Mouse (Mus musculus) heart, embryonic 15.5 days (tissue): Measurements from ENCODE around the gene Cldn8. TPM values are rescaled to one million over a fixed set of nuclear protein-coding genes. Genes with fewer than 3 reads are reported as not detected.

ENCODE experiments used
- ATAC-seq: fragments of 200-750 bp; cut with Nextera tagmentation; replicated peaks from 2 replicates; pipeline ENCODE4 v1.8.0; 2017; ENCODE audit warnings: low read depth, moderate TSS enrichment; ENCODE audit not compliant: insufficient number of reproducible peaks, insufficient read depth, low FRiP score
- H3K27ac ChIP-seq: fragments of 300-500 bp; sonication (generic); 2 replicates; pipeline ENCODE4 v1.5.1; 2015; ENCODE audit warnings: mild to moderate bottlenecking, inconsistent platforms
- H3K27me3 ChIP-seq: fragments of 300-500 bp; sonication (generic); 2 replicates; pipeline ENCODE4 v1.6.1; 2015; ENCODE audit warnings: inconsistent platforms
- H3K36me3 ChIP-seq: fragments of 300-500 bp; sonication (generic); 2 replicates; pipeline ENCODE4 v1.6.1; 2015; ENCODE audit warnings: mild to moderate bottlenecking, inconsistent platforms
- H3K4me1 ChIP-seq: fragments of 300-500 bp; sonication (generic); replicated peaks from 2 replicates; pipeline ENCODE4 v1.6.1; 2015; ENCODE audit warnings: inconsistent platforms
- H3K4me2 ChIP-seq: fragments of 300-500 bp; sonication (generic); 2 replicates; pipeline ENCODE4 v1.6.1; 2015; ENCODE audit warnings: inconsistent platforms, mild to moderate bottlenecking, moderate library complexity
- H3K4me3 ChIP-seq: fragments of 300-500 bp; sonication (generic); 2 replicates; pipeline ENCODE4 v1.5.1; 2015; ENCODE audit warnings: mild to moderate bottlenecking, inconsistent platforms
- H3K9ac ChIP-seq: fragments of 300-500 bp; sonication (generic); 2 replicates; pipeline ENCODE4 v1.6.1; 2015; ENCODE audit warnings: mild to moderate bottlenecking, inconsistent platforms
- H3K9me3 ChIP-seq: fragments of 300-500 bp; sonication (generic); replicated peaks from 2 replicates; pipeline ENCODE4 v1.6.1; 2016; ENCODE audit warnings: inconsistent platforms
- WGBS: fragments of 180-500 bp; shearing (Covaris S2); methylation state at CpG from one replicate; pipeline ENCODE4 v1.1.7; 2015; ENCODE audit warnings: mixed read lengths; 5-methylcytosine and 5-hydroxymethylcytosine counted together
- polyA plus RNA-seq: library from polyadenylated mRNA; unstranded; fragments of >200 nt; fragmentation: Nextera tagmentation; extraction: Ambion mirVana; gene quantifications from 2 replicates; pipeline ENCODE4 v1.2.1, GENCODE M21; 2015

The Cldn8 gene
- polyA plus RNA-seq, 1 experiment from 2014 or later, result 0.28 TPM

DNA sequence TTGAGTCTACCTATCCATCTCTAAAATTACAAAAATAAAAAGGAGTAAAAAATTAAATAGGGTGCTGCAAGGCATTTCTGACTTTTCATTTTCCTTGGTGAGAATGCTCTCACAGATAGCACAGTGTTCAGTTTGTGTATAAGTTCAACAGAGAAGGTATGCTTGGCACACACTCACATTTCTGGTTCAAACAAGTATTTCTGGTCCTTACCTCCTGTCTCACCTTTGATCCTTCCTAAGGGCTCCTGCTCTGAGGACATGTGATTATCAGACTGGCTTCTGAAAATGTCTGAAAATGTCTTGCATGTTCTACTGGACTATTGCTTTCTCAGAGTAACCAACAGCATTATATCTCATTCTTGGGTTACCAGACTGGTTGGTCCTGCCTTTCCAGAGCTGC lies 7.2 kb upstream of the Cldn8 start:
- no peak for ATAC-seq

DNA sequence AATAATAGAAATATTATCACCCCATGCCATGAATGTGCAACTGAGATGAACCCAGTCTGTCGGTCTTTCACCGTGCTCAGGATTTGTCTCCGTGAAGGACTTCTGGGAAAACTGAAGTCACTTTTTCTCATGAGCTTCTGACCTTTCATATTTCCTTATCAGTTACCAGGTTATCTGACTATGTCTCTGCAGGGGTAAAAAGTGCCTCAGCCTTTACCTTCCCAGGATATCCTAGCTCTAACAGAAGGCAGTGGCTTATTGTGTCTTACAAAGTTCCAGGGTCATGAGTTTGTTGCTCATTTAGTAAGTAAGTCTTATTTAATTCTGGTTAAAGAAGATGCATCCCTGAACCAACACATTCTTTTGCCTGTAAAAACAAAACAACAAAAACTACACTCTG lies 6.7 kb upstream of the Cldn8 start:
- no peaks in the 10 kb centered on the region for H3K9me3 ChIP-seq

More for the DNA sequence above, 7.2 kb upstream of the Cldn8 start:
- no peak overlapping the region for H3K4me3 ChIP-seq
- no peaks in the 10 kb centered on the region for H3K9me3 ChIP-seq
- no peak overlapping the region for H3K9ac ChIP-seq
- no peak overlapping the region for H3K4me2 ChIP-seq
- no peaks in the 10 kb centered on the region for H3K27me3 ChIP-seq
- no peaks in the 10 kb centered on the region for H3K36me3 ChIP-seq
- H3K27ac ChIP-seq, result no peak overlapping the region
- H3K4me1 ChIP-seq, result no peaks in the 10 kb centered on the region

DNA sequence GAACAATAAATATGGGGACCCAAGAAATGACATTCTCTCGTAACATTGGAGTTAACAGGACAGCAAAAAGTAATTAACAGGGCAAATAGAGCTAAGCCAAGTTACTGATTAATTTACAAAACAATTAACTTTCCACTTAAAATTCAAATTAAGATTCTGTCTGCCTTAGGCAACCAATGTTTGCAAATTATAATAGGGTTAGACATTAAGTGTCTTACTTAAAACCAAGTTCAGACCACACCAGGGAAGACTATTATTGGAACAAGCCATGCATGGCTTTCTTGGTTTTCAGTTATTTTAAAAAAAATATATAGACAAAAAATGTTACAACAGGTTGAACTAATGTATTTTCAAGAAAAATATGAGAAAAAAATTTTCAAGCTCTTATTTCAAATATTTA lies 6.1 kb upstream of the Cldn8 start:
- 81% methylated on average over 1 of the region's 1 CpGs for WGBS

More for the DNA sequence above, 6.7 kb upstream of the Cldn8 start:
- Histone ChIP-seq H3K27me3 (no peaks in the 10 kb centered on the region), H3K4me3 (no peak overlapping the region), H3K9ac (no peak overlapping the region), H3K4me2 (no peak overlapping the region), H3K27ac (no peak overlapping the region), H3K36me3 (no peaks in the 10 kb centered on the region), H3K4me1 (no peaks in the 10 kb centered on the region)
- 79% methylated on average over 3 of the region's 3 CpGs for WGBS
- no peak for ATAC-seq

DNA sequence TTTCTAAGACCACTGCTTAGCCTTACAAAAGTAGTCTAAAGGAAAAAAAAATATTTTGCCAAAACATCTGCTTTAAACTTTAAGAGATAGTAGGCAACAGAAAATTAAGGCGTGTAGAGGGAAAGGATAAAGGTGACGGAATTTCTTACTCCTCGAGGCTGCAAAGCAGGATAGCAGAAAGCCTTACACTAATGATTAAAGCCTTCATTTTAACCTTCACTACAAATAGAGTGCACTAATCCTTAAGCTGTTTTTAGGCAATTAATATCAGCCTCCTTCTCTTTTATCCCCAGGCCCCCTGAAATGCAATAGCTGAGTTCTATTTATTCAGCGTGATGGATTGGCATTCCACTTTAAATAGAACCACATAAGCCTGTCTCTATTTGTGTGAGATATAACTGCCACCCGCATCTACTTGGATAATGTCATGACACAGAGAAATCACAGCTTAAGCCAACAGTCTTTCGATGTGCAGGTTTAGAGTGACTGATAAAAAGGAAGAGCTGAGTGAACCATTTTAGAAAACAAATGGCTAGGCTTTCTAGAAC lies 1.3 kb downstream of the Cldn8 start:
- ATAC-seq, result no peak
- H3K27me3 ChIP-seq, result no peaks in the 10 kb centered on the region

More for the DNA sequence above, 6.1 kb upstream of the Cldn8 start:
- Histone ChIP-seq H3K36me3 (no peaks in the 10 kb centered on the region), H3K27ac (no peak overlapping the region), H3K4me2 (no peak overlapping the region), H3K27me3 (no peaks in the 10 kb centered on the region), H3K4me3 (no peak overlapping the region), H3K9me3 (no peaks in the 10 kb centered on the region), H3K4me1 (no peaks in the 10 kb centered on the region), H3K9ac (no peak overlapping the region)
- no peak for ATAC-seq

DNA sequence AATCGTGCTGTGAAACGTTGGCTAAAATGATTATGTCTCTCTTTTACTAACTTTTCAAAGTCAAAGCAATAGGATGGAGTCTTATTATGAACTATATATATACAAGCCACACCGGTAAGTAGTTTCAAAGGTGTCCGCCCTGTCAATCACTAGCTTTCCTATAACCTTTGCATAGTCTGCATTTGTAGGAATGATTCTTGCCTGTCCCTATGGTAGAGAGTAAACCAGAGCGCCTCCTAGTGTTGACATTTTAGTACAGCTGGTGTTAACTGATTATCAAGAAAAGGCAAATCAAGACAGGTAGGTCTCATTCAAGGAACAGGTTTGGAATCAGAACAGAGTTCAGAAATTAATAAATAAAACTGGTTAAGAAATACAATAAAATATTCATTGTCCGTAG lies 20.5 kb downstream of the Cldn8 start:
- Histone ChIP-seq H3K4me1 (no peaks in the 10 kb centered on the region), H3K36me3 (no peaks in the 10 kb centered on the region), H3K27ac (no peak overlapping the region), H3K27me3 (no peaks in the 10 kb centered on the region), H3K4me3 (no peak overlapping the region), H3K9ac (no peak overlapping the region), H3K4me2 (no peak overlapping the region), H3K9me3 (no peaks in the 10 kb centered on the region)
- ATAC-seq, result no peak
- WGBS, result 54% methylated on average over 6 of the region's 6 CpGs

More for the DNA sequence above, 1.3 kb downstream of the Cldn8 start:
- Histone ChIP-seq H3K4me3 (no peak overlapping the region), H3K9ac (no peak overlapping the region), H3K36me3 (no peaks in the 10 kb centered on the region), H3K4me1 (no peaks in the 10 kb centered on the region), H3K9me3 (no peaks in the 10 kb centered on the region), H3K4me2 (no peak overlapping the region), H3K27ac (no peak overlapping the region)
- 42% methylated on average over 6 of the region's 6 CpGs for WGBS

DNA sequence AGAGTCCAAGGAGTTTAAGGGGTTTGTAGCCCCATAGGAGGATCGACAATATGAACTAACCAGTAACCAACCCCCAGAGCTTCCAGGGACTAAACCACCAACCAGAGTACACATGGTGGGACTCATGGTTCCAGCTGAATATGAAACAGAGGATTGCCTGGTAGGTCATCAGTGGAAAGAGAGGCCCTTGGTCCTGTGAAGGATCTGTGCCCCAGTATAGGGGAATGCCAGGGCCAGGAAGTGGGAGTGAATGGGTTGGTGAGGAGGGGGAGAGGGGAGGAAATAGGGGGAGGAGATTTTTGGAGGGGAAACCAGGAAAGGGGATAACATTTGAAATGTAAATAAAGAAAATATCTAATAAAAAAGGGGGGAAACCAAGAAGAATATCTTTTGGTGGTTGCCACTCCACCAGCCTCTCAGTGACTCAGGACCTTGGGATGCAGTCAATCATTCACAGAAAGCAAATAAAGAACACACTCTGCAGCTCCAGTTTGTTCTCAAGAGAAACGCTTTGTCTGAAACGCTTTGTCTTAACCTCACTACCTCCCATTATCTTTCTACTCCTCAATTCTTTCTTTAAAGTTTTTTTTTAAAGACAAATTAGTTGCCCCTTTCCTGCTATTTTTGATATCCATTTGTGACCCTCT lies 23.0 kb downstream of the Cldn8 start:
- no peak overlapping the region for H3K9ac ChIP-seq
- ATAC-seq, result no peak

DNA sequence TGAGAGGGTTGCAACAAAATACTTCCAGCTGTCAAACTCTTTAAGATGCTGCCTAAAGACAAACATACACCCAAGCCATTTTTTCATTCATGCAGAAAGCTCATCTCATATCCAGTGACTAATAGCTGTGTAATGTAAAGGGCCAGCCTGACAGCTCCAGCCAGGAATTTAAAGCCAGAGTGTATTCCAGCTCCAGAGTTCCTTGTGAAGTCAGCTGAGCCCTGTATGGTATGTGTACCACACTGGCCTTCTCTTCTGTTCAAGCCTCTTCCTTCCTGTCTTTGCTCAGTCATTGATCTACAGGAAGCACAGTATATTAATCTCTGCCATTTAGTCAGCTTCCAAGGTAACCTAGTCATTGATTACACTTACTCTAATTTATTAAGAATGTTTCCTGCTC lies 51.6 kb downstream of the Cldn8 start:
- Histone ChIP-seq H3K9me3 (no peaks in the 10 kb centered on the region), H3K27me3 (no peaks in the 10 kb centered on the region), H3K36me3 (no peaks in the 10 kb centered on the region), H3K4me1 (no peaks in the 10 kb centered on the region), H3K4me2 (no peak overlapping the region), H3K9ac (no peak overlapping the region), H3K27ac (no peak overlapping the region), H3K4me3 (no peak overlapping the region)
- ATAC-seq, result no peak

More for the DNA sequence above, 23.0 kb downstream of the Cldn8 start:
- H3K36me3 ChIP-seq, result no peaks in the 10 kb centered on the region
- H3K4me3 ChIP-seq, result no peak overlapping the region
- H3K27me3 ChIP-seq, result no peaks in the 10 kb centered on the region
- H3K27ac ChIP-seq, result no peak overlapping the region
- 58% methylated on average over 3 of the region's 3 CpGs for WGBS
- no peak overlapping the region for H3K4me2 ChIP-seq
- H3K4me1 ChIP-seq, result no peaks in the 10 kb centered on the region
- no peaks in the 10 kb centered on the region for H3K9me3 ChIP-seq

Other genes with a start within 250 kb of the Cldn8 start
- not detected in 2 replicates for gene Cldn17, start 56.2 kb downstream of the Cldn8 start, polyA plus RNA-seq
- not detected in 2 replicates for gene Krtap24-1, start 49.1 kb upstream of the Cldn8 start, polyA plus RNA-seq
- gene 2310079G19Rik, start 64.5 kb upstream of the Cldn8 start, polyA plus RNA-seq, result not detected in 2 replicates
- gene Krtap26-1, start 84.6 kb upstream of the Cldn8 start, polyA plus RNA-seq, result not detected in 2 replicates
- gene Krtap27-1, start 108.5 kb upstream of the Cldn8 start, polyA plus RNA-seq, result not detected in 2 replicates
- not detected in 2 replicates for gene 2310061N02Rik, start 144.8 kb upstream of the Cldn8 start, polyA plus RNA-seq
- gene Krtap13-1, start 165.7 kb upstream of the Cldn8 start, polyA plus RNA-seq, result not detected in 2 replicates
- not detected in 2 replicates for gene Krtap13, start 188.5 kb upstream of the Cldn8 start, polyA plus RNA-seq
- not detected in 2 replicates for gene 2310034C09Rik, start 195.7 kb upstream of the Cldn8 start, polyA plus RNA-seq
- gene 2310057N15Rik, start 211.0 kb upstream of the Cldn8 start, polyA plus RNA-seq, result not detected in 2 replicates
- gene Gm5965, start 214.7 kb upstream of the Cldn8 start, polyA plus RNA-seq, result not detected in 2 replicates
- not detected in 2 replicates for gene Gm20741, start 249.0 kb upstream of the Cldn8 start, polyA plus RNA-seq